ENCODE assay signal across 16 mouse cellular contexts in genomic region chrX:10984894-10985293, GRCm38 (mm10).
"Had no signal": no experiment of that assay in that cellular context is flagged by ENCODE, and none has a peak within 500 bp of the region (broad histone marks: within the 10 kb centered on the region; RNA-seq: fewer than 3 reads in every experiment).

No protein-coding gene starts in this region.

- H3K4me2 ChIP-seq: lung, embryonic 14.5 days; midbrain, embryonic 12.5 days; neural tube, embryonic 12.5 days had no signal

- H3K27me3 ChIP-seq: neural tube, embryonic 12.5 days had no signal

- H3K4me3 ChIP-seq: midbrain, embryonic 10.5 days; midbrain, embryonic 12.5 days; neural tube, embryonic 12.5 days had no signal

- DNase-seq: lung, adult 18-20 months; lung, embryonic 14.5 days; lung, postnatal 10 days; lung, postnatal 4 days; midbrain, embryonic 14.5 days; retina, postnatal 1 day; right cerebral cortex, adult 18-20 months; right cerebral cortex, postnatal 25 days; right cerebral cortex, postnatal 4 days; spleen, adult 18-20 months; thymus, adult 18-20 months; thymus, postnatal 14 days; thymus, postnatal 4 days had no signal

- H3K36me3 ChIP-seq: midbrain, embryonic 10.5 days; midbrain, embryonic 12.5 days; neural tube, embryonic 12.5 days had no signal
